Mouse (Mus musculus) liver, embryonic 14 days (tissue): ENCODE results near the gene Cd200r2. TPM values are rescaled to one million over a fixed set of nuclear protein-coding genes. Genes with fewer than 3 reads are reported as not detected.

Experiments used
- polyA plus RNA-seq: library from polyadenylated mRNA; depleted of rRNA; stranded (reverse); fragments of >200 nt; gene quantifications from 2 replicates; pipeline ENCODE4 v1.2.3, GENCODE M21; 2012; rRNA removed

Cd200r2 gene
- polyA plus RNA-seq, result 0.01 and 0.02 TPM in 2 replicates

GRCm38 (mm10) chr16:44866797-44867196, at the start of gene Cd200r2:
TSS of gene Cd200r2 (plus strand) at chr16:44867097.

GRCm38 (mm10) chr16:44943468-44943867, 76.6 kb downstream of the Cd200r2 start, which contains the start of gene Cd200r3:
TSS of gene Cd200r3 (plus strand) at chr16:44943678.

Other genes starting within 250 kb of the Cd200r2 start
- 3.7 and 4.4 TPM in 2 replicates for gene Nepro, start 142.8 kb upstream of the Cd200r2 start, polyA plus RNA-seq
- gene Gtpbp8, start 120.7 kb upstream of the Cd200r2 start, polyA plus RNA-seq, result 4.4 and 4.9 TPM in 2 replicates
- gene Cd200r1, start 101.4 kb upstream of the Cd200r2 start, polyA plus RNA-seq, result 2.0 and 2.2 TPM in 2 replicates
- 0.35 and 0.43 TPM in 2 replicates for gene Cd200r4, start 55.4 kb upstream of the Cd200r2 start, polyA plus RNA-seq
- 0.42 and 0.47 TPM in 2 replicates for gene Cd200r3, start 76.6 kb downstream of the Cd200r2 start, polyA plus RNA-seq
- gene Ccdc80, start 226.3 kb downstream of the Cd200r2 start, polyA plus RNA-seq, result 3.8 and 4.5 TPM in 2 replicates